Mouse (Mus musculus) lung, embryonic 14.5 days (tissue): ENCODE measurements around the gene Dnah9. TPM values are rescaled to one million over a fixed set of nuclear protein-coding genes. Genes with fewer than 3 reads are reported as not detected.

Source experiments
- ATAC-seq: fragments of 200-750 bp; cut with Nextera tagmentation; 2 replicates; pipeline ENCODE4 v1.8.0; 2017; ENCODE audit warnings: mild to moderate bottlenecking, moderate TSS enrichment, moderate library complexity; ENCODE audit not compliant: insufficient read depth
- DNase-seq: peaks from one replicate; pipeline ENCODE4 v3.0.0-alpha.2; 2015
- H3K27ac ChIP-seq: fragments of 300-500 bp; sonication (generic); 2 replicates; pipeline ENCODE4 v1.5.1; 2014; ENCODE audit warnings: low read depth, mild to moderate bottlenecking, moderate library complexity
- H3K27me3 ChIP-seq: fragments of 300-500 bp; sonication (generic); 2 replicates; pipeline ENCODE4 v1.6.1; 2014; ENCODE audit warnings: low read length, control low read depth; ENCODE audit not compliant: insufficient read depth
- H3K36me3 ChIP-seq: fragments of 300-500 bp; sonication (generic); 2 replicates; pipeline ENCODE4 v1.6.1; 2014; ENCODE audit warnings: control low read depth; ENCODE audit not compliant: insufficient read depth
- H3K4me1 ChIP-seq: fragments of 300-500 bp; sonication (generic); 2 replicates; pipeline ENCODE4 v1.6.1; 2014; ENCODE audit warnings: antibody characterized with exemption, control low read depth; ENCODE audit not compliant: insufficient read depth
- H3K4me2 ChIP-seq: fragments of 300-500 bp; sonication (generic); 2 replicates; pipeline ENCODE4 v1.6.1; 2014; ENCODE audit warnings: mild to moderate bottlenecking
- H3K4me3 ChIP-seq: fragments of 300-500 bp; sonication (generic); 2 replicates; pipeline ENCODE4 v1.5.1; 2014; ENCODE audit warnings: low read depth, low read length
- H3K9ac ChIP-seq: fragments of 300-500 bp; sonication (generic); 2 replicates; pipeline ENCODE4 v1.6.1; 2014
- H3K9me3 ChIP-seq: fragments of 300-500 bp; sonication (generic); 2 replicates; pipeline ENCODE4 v1.6.1; 2016; ENCODE audit warnings: low read depth, low read length, control low read depth
- CTCF ChIP-seq: IDR thresholded peaks from 2 replicates; pipeline ENCODE4 v1.5.1; 2016; ENCODE audit warnings: antibody characterized with exemption, low read depth
- WGBS: fragments of 180-500 bp; shearing (Covaris S2); extraction: QIAGEN DNeasy Blood & Tissue Kit; methylation state at CpG from one replicate; pipeline ENCODE4 v1.1.7; 2014; 5-methylcytosine and 5-hydroxymethylcytosine counted together
- polyA plus RNA-seq: library from polyadenylated mRNA; unstranded; fragments of >200 nt; fragmentation: Nextera tagmentation; extraction: Ambion mirVana; gene quantifications from 2 replicates; pipeline ENCODE4 v1.2.1, GENCODE M21; 2014

The Dnah9 gene
- polyA plus RNA-seq, 1 experiment from 2014 or later = 0.16 TPM

- no peaks in the 10 kb centered on the region for H3K36me3 ChIP-seq
- WGBS = 66% methylated on average over 2 of the region's 2 CpGs
- no peaks in the 10 kb centered on the region for H3K9me3 ChIP-seq
- peak overlapping the region; percentile 84 for H3K4me2 ChIP-seq
- TF ChIP-seq CTCF = no peak
- H3K9ac ChIP-seq = no peak overlapping the region
- H3K27me3 ChIP-seq = no peaks in the 10 kb centered on the region
- peaks cover 7% of the 10 kb centered on the region for H3K4me1 ChIP-seq
- ATAC-seq = no peak
- no peak for DNase-seq
- no peak overlapping the region for H3K27ac ChIP-seq
- H3K4me3 ChIP-seq = peak overlapping the region; percentile 98; the same call in 1 of the 2 replicates
These were observed 382.2 kb downstream of the Dnah9 start for GRCm38 (mm10) chr11:65786160-65786559.

GRCm38 (mm10) chr11:65781596-65781995 lies 386.8 kb downstream of the Dnah9 start:
- Histone ChIP-seq H3K36me3 (peaks cover 2% of the 10 kb centered on the region; the same call in 1 of the 2 replicates), H3K9me3 (no peaks in the 10 kb centered on the region)
- WGBS = 83% methylated on average over 3 of the region's 3 CpGs

More at GRCm38 (mm10) chr11:65781596-65781995, 386.8 kb downstream of the Dnah9 start:
- Histone ChIP-seq H3K9ac (no peak overlapping the region), H3K27me3 (no peaks in the 10 kb centered on the region), H3K27ac (no peak overlapping the region), H3K4me1 (peaks cover 5% of the 10 kb centered on the region), H3K4me2 (no peak overlapping the region), H3K4me3 (no peak overlapping the region)
- DNase-seq (no peak), ATAC-seq (no peak)
- TF ChIP-seq CTCF = no peak
